Mouse (Mus musculus) erythroblast, embryonic 14.5 days (primary cell): Measurements from ENCODE around the gene B3gnt2. TPM values are rescaled to one million over a fixed set of nuclear protein-coding genes. Genes with fewer than 3 reads are reported as not detected.

Experiments
- H3K27me3 ChIP-seq: 2 replicates; pipeline ENCODE4 v1.6.1; 2012; ENCODE audit warnings: inconsistent platforms; ENCODE audit not compliant: control insufficient read depth
- H3K36me3 ChIP-seq: 2 replicates; pipeline ENCODE4 v1.6.1; 2012; ENCODE audit warnings: mild to moderate bottlenecking, inconsistent platforms; ENCODE audit not compliant: control insufficient read depth
- H3K4me1 ChIP-seq: 2 replicates; pipeline ENCODE4 v1.6.1; 2012; ENCODE audit warnings: inconsistent platforms; ENCODE audit not compliant: control insufficient read depth
- H3K4me3 ChIP-seq: replicated peaks from 2 replicates; pipeline ENCODE3; 2012; ENCODE audit warnings: moderate library complexity, mild to moderate bottlenecking, inconsistent platforms
- H3K9me3 ChIP-seq: 2 replicates; pipeline ENCODE4 v1.6.1; 2012; ENCODE audit warnings: low read length, inconsistent platforms, mixed read lengths; ENCODE audit not compliant: control insufficient read depth
- GATA1 ChIP-seq: IDR thresholded peaks from 2 replicates; pipeline ENCODE4 v1.6.1; 2012; ENCODE audit warnings: low read length, inconsistent platforms, mixed read lengths
- TAL1 ChIP-seq: IDR thresholded peaks from 3 replicates; pipeline ENCODE4 v1.6.1; 2012; ENCODE audit warnings: low read length, inconsistent platforms, mixed read lengths
- polyA plus RNA-seq: library from polyadenylated mRNA; stranded (reverse); fragments of >175 nt; gene quantifications from 2 replicates; pipeline ENCODE4 v1.2.3, GENCODE M21; 2012

Gene B3gnt2
- polyA plus RNA-seq, 1 experiment = 0.07 TPM

GRCm38 (mm10) chr11:22874747-22875146, 14.0 kb upstream of the B3gnt2 start:
- H3K4me1 ChIP-seq = peaks cover 27% of the 10 kb centered on the region
- H3K4me3 ChIP-seq = no peak overlapping the region
- H3K36me3 ChIP-seq = no peaks in the 10 kb centered on the region
- TF ChIP-seq TAL1 (no peak), GATA1 (no peak)
- H3K27me3 ChIP-seq = no peaks in the 10 kb centered on the region
- H3K9me3 ChIP-seq = no peaks in the 10 kb centered on the region

- Histone ChIP-seq H3K4me3 (no peak overlapping the region), H3K36me3 (no peaks in the 10 kb centered on the region), H3K9me3 (no peaks in the 10 kb centered on the region), H3K4me1 (peaks cover 25% of the 10 kb centered on the region), H3K27me3 (no peaks in the 10 kb centered on the region)
- TF ChIP-seq GATA1 (no peak), TAL1 (no peak)
Observed at GRCm38 (mm10) chr11:22873383-22873782, 12.6 kb upstream of the B3gnt2 start.

GRCm38 (mm10) chr11:22872307-22872680, 11.5 kb upstream of the B3gnt2 start:
- no peaks in the 10 kb centered on the region for H3K27me3 ChIP-seq
- H3K4me1 ChIP-seq = peaks cover 20% of the 10 kb centered on the region
- no peaks in the 10 kb centered on the region for H3K36me3 ChIP-seq
- peak overlapping the region; percentile 47 for H3K4me3 ChIP-seq
- H3K9me3 ChIP-seq = no peaks in the 10 kb centered on the region
- TF ChIP-seq TAL1 (no peak), GATA1 (no peak)

- no peak for TF ChIP-seq GATA1
- no peak for TF ChIP-seq TAL1
- Histone ChIP-seq H3K9me3 (no peaks in the 10 kb centered on the region), H3K27me3 (no peaks in the 10 kb centered on the region), H3K4me1 (peaks cover 16% of the 10 kb centered on the region), H3K36me3 (no peaks in the 10 kb centered on the region), H3K4me3 (peak overlapping the region; percentile 47)
Observed at GRCm38 (mm10) chr11:22871628-22872306, 11.0 kb upstream of the B3gnt2 start.

GRCm38 (mm10) chr11:22868582-22868981, 7.8 kb upstream of the B3gnt2 start:
- Histone ChIP-seq H3K4me1 (peaks cover 13% of the 10 kb centered on the region), H3K4me3 (no peak overlapping the region), H3K27me3 (no peaks in the 10 kb centered on the region), H3K36me3 (no peaks in the 10 kb centered on the region), H3K9me3 (no peaks in the 10 kb centered on the region)
- no peak for TF ChIP-seq TAL1
- no peak for TF ChIP-seq GATA1

- H3K27me3 ChIP-seq = no peaks in the 10 kb centered on the region
- no peaks in the 10 kb centered on the region for H3K9me3 ChIP-seq
- no peaks in the 10 kb centered on the region for H3K36me3 ChIP-seq
- no peak overlapping the region for H3K4me3 ChIP-seq
- peaks cover 13% of the 10 kb centered on the region for H3K4me1 ChIP-seq
- TF ChIP-seq GATA1 (no peak), TAL1 (no peak)
Observed at GRCm38 (mm10) chr11:22867691-22868090, 6.9 kb upstream of the B3gnt2 start.

GRCm38 (mm10) chr11:22865635-22866246, 5.0 kb upstream of the B3gnt2 start:
- Histone ChIP-seq H3K4me1 (peaks cover 1% of the 10 kb centered on the region), H3K4me3 (no peak overlapping the region), H3K27me3 (no peaks in the 10 kb centered on the region; the same call in 1 of the 2 replicates), H3K9me3 (no peaks in the 10 kb centered on the region), H3K36me3 (no peaks in the 10 kb centered on the region)
- TF ChIP-seq GATA1 (no peak), TAL1 (no peak)

- Histone ChIP-seq H3K27me3 (peaks cover 5% of the 10 kb centered on the region; the same call in 1 of the 2 replicates), H3K36me3 (no peaks in the 10 kb centered on the region), H3K9me3 (no peaks in the 10 kb centered on the region), H3K4me3 (no peak overlapping the region), H3K4me1 (peaks cover 13% of the 10 kb centered on the region)
- TF ChIP-seq TAL1 (no peak), GATA1 (no peak)
Observed at GRCm38 (mm10) chr11:22864305-22865060, 3.7 kb upstream of the B3gnt2 start.

- Histone ChIP-seq H3K9me3 (no peaks in the 10 kb centered on the region), H3K4me3 (no peak overlapping the region), H3K27me3 (peaks cover 12% of the 10 kb centered on the region), H3K4me1 (peaks cover 20% of the 10 kb centered on the region), H3K36me3 (no peaks in the 10 kb centered on the region)
- TF ChIP-seq GATA1 = no peak
- no peak for TF ChIP-seq TAL1
Observed at GRCm38 (mm10) chr11:22863581-22863980, 2.8 kb upstream of the B3gnt2 start.
